Mouse (Mus musculus) neural tube, postnatal 0 days (tissue): ENCODE data around the gene Tcea2. TPM values are rescaled to one million over a fixed set of nuclear protein-coding genes. Genes with fewer than 3 reads are reported as not detected.

Source experiments
- polyA plus RNA-seq: library from polyadenylated mRNA; unstranded; fragments of >200 nt; fragmentation: Nextera tagmentation; extraction: Ambion mirVana; gene quantifications from 2 replicates; pipeline ENCODE4 v1.2.1, GENCODE M21; 2015

Tcea2 gene
- polyA plus RNA-seq, result 52.5 and 63.6 TPM in 2 replicates

GRCm38 (mm10) chr2:181679951-181680715 lies at the start of gene Tcea2:
Tcea2 (plus strand) TSS chr2:181680310.

DNA sequence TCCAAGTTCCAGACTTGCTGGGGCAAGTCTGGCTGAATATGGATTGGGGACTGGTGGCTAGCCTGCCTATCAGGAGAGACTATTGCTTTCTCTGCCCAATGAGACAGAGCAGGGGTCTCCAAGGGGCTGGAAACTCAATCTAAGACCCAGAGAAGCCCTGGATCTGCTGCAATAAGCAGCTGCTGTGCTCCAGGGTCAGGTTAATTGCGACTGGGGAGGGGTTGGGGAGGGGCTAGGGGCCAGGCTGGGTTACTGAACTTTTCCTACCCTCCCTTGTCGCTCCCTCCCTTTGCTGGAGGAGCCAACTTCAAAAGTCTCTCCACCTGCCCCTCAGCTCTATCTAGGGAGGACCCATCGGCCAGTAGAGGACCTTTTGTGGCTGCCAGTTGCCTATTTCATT lies 23.4 kb upstream of the Tcea2 start, which contains the start of gene Gm29797:
Gm29797 (plus strand) TSS at position 301 of the 400 bp plus-strand sequence.

DNA sequence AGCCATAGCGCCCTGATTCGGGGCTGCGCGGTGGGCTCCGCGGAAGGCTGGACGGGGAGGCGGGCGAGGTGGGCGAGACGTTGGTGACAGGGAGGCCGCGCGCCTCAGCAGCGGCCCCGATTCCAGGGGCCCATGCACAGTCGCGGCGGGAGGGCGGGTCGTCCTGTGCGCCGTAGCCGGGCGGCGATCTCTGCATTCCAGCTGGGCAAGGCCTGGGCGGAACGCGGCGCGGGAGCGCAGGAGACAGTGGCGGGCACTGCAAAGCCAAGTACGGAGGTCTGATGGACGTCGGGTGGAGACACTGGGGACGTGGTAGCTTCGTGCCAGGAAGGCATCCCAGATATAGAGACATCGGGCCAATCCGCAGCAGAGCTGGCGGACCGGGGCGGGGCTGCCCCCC lies 8.8 kb upstream of the Tcea2 start, which contains the start of gene Sox18:
Sox18 (minus strand) TSS at position 315 of the 400 bp plus-strand sequence.

DNA sequence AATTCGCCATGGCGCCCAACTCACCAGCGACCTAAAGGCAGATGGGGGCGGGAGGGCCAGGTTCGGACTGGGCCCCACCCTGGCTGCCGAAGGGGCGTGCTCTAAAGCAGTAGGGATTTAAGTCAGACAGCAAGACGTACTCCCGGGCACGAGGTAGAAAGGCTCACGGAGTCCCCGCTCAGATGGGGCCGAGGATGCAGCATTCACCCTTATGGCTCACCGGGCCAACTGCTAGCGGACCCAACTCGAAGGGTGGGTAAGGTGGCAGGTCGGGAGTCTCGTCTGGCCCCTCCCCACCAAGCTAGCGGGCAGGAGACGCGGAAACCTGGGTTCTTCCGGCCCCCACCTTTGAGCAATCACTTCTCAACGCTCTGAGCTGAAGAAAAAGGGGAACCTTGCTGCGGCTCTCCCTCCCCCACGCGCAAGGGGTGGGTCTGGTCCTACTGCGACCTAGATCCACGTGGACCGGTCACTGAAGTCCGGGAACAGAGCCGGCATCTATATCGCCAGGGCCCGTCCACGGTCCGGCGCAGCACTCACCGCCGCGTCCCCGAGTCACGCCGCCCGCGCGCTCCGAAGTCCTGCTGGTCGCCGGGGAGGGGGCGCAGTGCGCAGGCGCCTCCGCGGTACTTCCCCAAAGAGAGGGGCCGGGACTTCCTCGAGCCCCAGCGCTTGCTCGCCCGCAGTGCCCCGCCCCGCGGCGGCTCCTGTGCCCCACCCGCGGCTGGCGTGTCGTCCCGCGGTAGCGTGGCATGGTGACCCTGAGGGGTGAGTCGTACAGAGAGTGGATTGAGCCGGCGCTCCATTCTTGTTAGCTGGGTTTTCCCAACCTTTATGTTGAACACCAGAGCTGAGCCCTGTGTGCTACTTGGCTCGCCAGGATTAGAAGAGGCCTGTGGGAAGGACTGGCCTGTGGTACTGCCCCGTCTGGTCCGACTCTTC lies 13.5 kb downstream of the Tcea2 start, which contains the start of gene Rgs19:
Rgs19 (minus strand) TSS at position 639 of the 942 bp plus-strand sequence.

GRCm38 (mm10) chr2:181698241-181698640 lies 18.1 kb downstream of the Tcea2 start, which contains the start of gene Lkaaear1:
Lkaaear1 (minus strand) TSS chr2:181698442.

DNA sequence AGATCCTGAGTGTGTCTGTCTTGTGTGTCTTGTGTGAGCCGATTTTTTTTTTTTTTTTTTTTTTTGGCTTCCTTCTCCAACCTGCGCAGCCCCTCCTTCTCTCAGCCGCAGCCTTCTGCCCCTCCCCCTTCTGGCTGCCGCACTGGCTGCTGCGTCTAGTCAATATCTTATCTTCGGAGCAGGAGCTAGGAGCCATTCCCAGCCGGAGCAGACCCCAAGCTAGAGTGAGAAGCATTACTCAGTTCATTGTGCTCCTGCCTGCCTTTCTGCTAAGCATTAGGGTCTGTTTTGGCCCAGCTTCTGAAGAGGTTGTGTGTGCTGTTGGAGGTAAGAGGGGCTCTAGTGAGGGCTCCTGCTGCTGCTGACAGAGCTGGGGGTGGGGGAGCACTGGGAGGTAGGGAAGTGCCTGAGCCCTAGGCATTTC lies 34.8 kb downstream of the Tcea2 start, which contains the start of gene Oprl1:
Oprl1 (plus strand) TSS at position 114 of the 424 bp plus-strand sequence.

Other genes starting within 250 kb of the Tcea2 start
- 11.9 and 14.3 TPM in 2 replicates for gene Zbtb46, start 220.9 kb upstream of the Tcea2 start, polyA plus RNA-seq
- gene Abhd16b, start 187.1 kb upstream of the Tcea2 start, polyA plus RNA-seq, result not detected in 2 replicates
- 110 and 122 TPM in 2 replicates for gene Tpd52l2, start 183.2 kb upstream of the Tcea2 start, polyA plus RNA-seq
- gene Dnajc5, start 159.8 kb upstream of the Tcea2 start, polyA plus RNA-seq, result 256 and 272 TPM in 2 replicates
- gene Uckl1, start 95.4 kb upstream of the Tcea2 start, polyA plus RNA-seq, result 40.5 and 51.8 TPM in 2 replicates
- 38.9 and 44.0 TPM in 2 replicates for gene Prpf6, start 88.4 kb upstream of the Tcea2 start, polyA plus RNA-seq
- gene Zfp512b, start 87.5 kb upstream of the Tcea2 start, polyA plus RNA-seq, result 67.1 and 78.8 TPM in 2 replicates
- 125 and 145 TPM in 2 replicates for gene Samd10, start 81.1 kb upstream of the Tcea2 start, polyA plus RNA-seq
- gene Gm29797, start 23.3 kb upstream of the Tcea2 start, polyA plus RNA-seq, result not detected in 2 replicates
- 17.0 and 18.8 TPM in 2 replicates for gene Sox18, start 8.7 kb upstream of the Tcea2 start, polyA plus RNA-seq
- gene Rgs19, start 13.7 kb downstream of the Tcea2 start, polyA plus RNA-seq, result 62.4 and 72.0 TPM in 2 replicates
- not detected in 2 replicates for gene Lkaaear1, start 18.1 kb downstream of the Tcea2 start, polyA plus RNA-seq
- 72.5 and 79.2 TPM in 2 replicates for gene Oprl1, start 34.7 kb downstream of the Tcea2 start, polyA plus RNA-seq
- 6.5 and 7.1 TPM in 2 replicates for gene Myt1, start 83.0 kb downstream of the Tcea2 start, polyA plus RNA-seq
- gene Pcmtd2, start 157.5 kb downstream of the Tcea2 start, polyA plus RNA-seq, result 23.8 and 24.2 TPM in 2 replicates
- 61.6 and 65.3 TPM in 2 replicates for gene Polr3k, start 184.0 kb downstream of the Tcea2 start, polyA plus RNA-seq